Mouse (Mus musculus) liver, embryonic 14.5 days (tissue): Measurements from ENCODE around the gene Ghr.

Experiments used
- CTCF ChIP-seq: IDR thresholded peaks from 2 replicates; pipeline ENCODE4 v1.5.1; 2016; ENCODE audit warnings: antibody characterized with exemption, low read depth, control low read depth
- EP300 ChIP-seq: IDR thresholded peaks from 2 replicates; pipeline ENCODE4 v1.6.1; 2016; ENCODE audit warnings: antibody characterized with exemption, low read depth

DNA sequence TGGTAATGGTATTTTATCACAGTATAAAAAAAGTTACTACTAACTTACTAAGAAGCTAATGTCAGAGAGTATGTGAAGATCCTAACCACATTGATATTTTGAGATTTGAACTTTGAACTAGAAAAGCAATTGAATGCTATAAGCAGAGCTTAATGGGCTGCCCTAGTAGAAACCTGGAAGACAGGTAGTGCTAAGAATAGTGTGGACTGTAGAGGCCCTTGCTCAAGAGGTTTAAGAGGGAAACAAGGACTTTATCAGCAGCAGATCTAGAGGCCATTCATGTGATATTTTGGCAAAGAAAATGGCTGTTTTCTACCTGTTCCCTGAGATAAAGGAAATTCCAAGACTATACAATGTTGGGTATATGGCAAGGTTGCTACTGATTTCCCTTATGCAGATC lies 297.3 kb downstream of the Ghr start:
- TF ChIP-seq EP300 (no peak), CTCF (no peak)
